Mouse (Mus musculus): ENCODE measurements at regions not wholly inside any gene's neighbourhood (a gene's known extent, or its start where the extent isn't known, plus 50 kb on each side); places are given as distances from the start of the nearest gene placed in this dataset.

- TF ChIP-seq CTCF (IDR thresholded peaks at IDR 0.05; ENCODE audit: low read depth): no peak
- no peak for TF ChIP-seq EP300 (IDR thresholded peaks at IDR 0.05; ENCODE audit: low read depth)
Observed at GRCm38 (mm10) chr14:76673671-76674331, 117.1 kb upstream of the Serp2 start.
